In genomic region chr5:86113037-86113436, GRCm38 (mm10) we compare ENCODE assay signal across 24 mouse cellular contexts. TPM values are rescaled to one million over a fixed set of nuclear protein-coding genes. Genes with fewer than 3 reads are reported as not detected.
DNase-seq lines count a peak whose midpoint lies in the region; ATAC-seq and TF ChIP-seq lines count a peak whose summit lies in the region.
"Had no signal": no experiment of that assay in that cellular context is flagged by ENCODE, and none has a peak within 500 bp of the region (broad histone marks: within the 10 kb centered on the region; RNA-seq: fewer than 3 reads in every experiment).

No protein-coding gene starts in this region.

- TF ChIP-seq CTCF in heart, postnatal 0 days (IDR thresholded peaks at IDR 0.05; ENCODE audit: low read depth), result no peak

- no peaks in the 10 kb centered on the region for H3K9me3 ChIP-seq in heart, embryonic 13.5 days
- no peaks in the 10 kb centered on the region for H3K9me3 ChIP-seq in heart, postnatal 0 days (replicated peaks; ENCODE audit: control insufficient read depth, low read length)
- H3K9me3 ChIP-seq: embryonic facial prominence, embryonic 12.5 days; forebrain, embryonic 12.5 days; hindbrain, embryonic 10.5 days; intestine, embryonic 15.5 days had no signal

- H3K27ac ChIP-seq in heart, embryonic 13.5 days (replicated peaks), result 0 out of 2 replicates have a peak overlapping the region, but pooled peaks have one; percentile 56
- H3K27ac ChIP-seq in heart, postnatal 0 days (ENCODE audit: low read depth), result 0 out of 2 replicates have a peak overlapping the region, but pooled peaks have one; percentile 1
- H3K27ac ChIP-seq: embryonic facial prominence, embryonic 12.5 days; forebrain, embryonic 12.5 days; heart, adult 2 months; hindbrain, embryonic 10.5 days; hindbrain, embryonic 14.5 days; intestine, embryonic 15.5 days had no signal

- ATAC-seq in heart, embryonic 13.5 days (ENCODE audit: extremely low read depth, insufficient number of reproducible peaks, low FRiP score, low TSS enrichment), result no peak
- ATAC-seq in heart, postnatal 0 days (ENCODE audit: insufficient read depth, low read depth), result no peak
- ATAC-seq in megakaryocyte progenitor cell, adult 5-6 weeks (replicated peaks; ENCODE audit: poor library complexity), result peak; percentile 48
- ATAC-seq: CD4-positive, CD25-positive, alpha-beta regulatory T cell, adult 4 months; forebrain, embryonic 16.5 days; intestine, embryonic 15.5 days had no signal

- peaks cover 12% of the 10 kb centered on the region for H3K4me1 ChIP-seq in heart, embryonic 13.5 days
- H3K4me1 ChIP-seq in heart, postnatal 0 days (ENCODE audit: control insufficient read depth, insufficient read depth), result no peaks in the 10 kb centered on the region
- H3K4me1 ChIP-seq: embryonic facial prominence, embryonic 12.5 days; forebrain, embryonic 12.5 days; hindbrain, embryonic 10.5 days; intestine, embryonic 15.5 days had no signal

- H3K4me3 ChIP-seq in heart, embryonic 13.5 days, result no peak overlapping the region
- no peak overlapping the region for H3K4me3 ChIP-seq in heart, postnatal 0 days (ENCODE audit: low read depth, low read length)
- H3K4me3 ChIP-seq: embryonic facial prominence, embryonic 12.5 days; forebrain, embryonic 12.5 days; heart, adult 2 months; hindbrain, embryonic 10.5 days; intestine, embryonic 15.5 days had no signal

- no peak overlapping the region for H3K9ac ChIP-seq in heart, embryonic 13.5 days
- H3K9ac ChIP-seq in heart, postnatal 0 days (replicated peaks; ENCODE audit: low read depth, low read length), result no peak overlapping the region
- H3K9ac ChIP-seq: embryonic facial prominence, embryonic 12.5 days; forebrain, embryonic 12.5 days; hindbrain, embryonic 14.5 days; intestine, embryonic 15.5 days had no signal

- DNase-seq in heart, adult 18-20 months, result no peak
- DNase-seq in heart, postnatal 0 days (ENCODE audit: low spot score), result no peak
- DNase-seq in heart, adult 8-10 months (ENCODE audit: low spot score), result no peak
- peak; percentile 12 for DNase-seq in adrenal gland, postnatal 10 days
- no peak for DNase-seq in spleen, postnatal 14 days (ENCODE audit: low spot score in 2 of 2)
- DNase-seq in left cerebral cortex, adult 9 months (ENCODE audit: low spot score in 2 of 2), result no peak
- DNase-seq: B cell, adult 2 months; cerebellum, adult 11-12 months; cerebellum, adult 9-10 months; cerebellum, postnatal 25 days; gastrocnemius, postnatal 10 days; heart, adult 2 months; heart, postnatal 10 days; kidney, adult 18-20 months had no signal

- H3K27me3 ChIP-seq in heart, embryonic 13.5 days (replicated peaks), result no peaks in the 10 kb centered on the region
- H3K27me3 ChIP-seq in heart, postnatal 0 days (ENCODE audit: control insufficient read depth, insufficient read depth, low read length), result no peaks in the 10 kb centered on the region
- H3K27me3 ChIP-seq: embryonic facial prominence, embryonic 12.5 days; forebrain, embryonic 12.5 days; intestine, embryonic 15.5 days had no signal

- 41% methylated on average over 2 of the region's 2 CpGs for WGBS in heart, embryonic 13.5 days
- 41% methylated on average over 2 of the region's 2 CpGs for WGBS in heart, postnatal 0 days

- TF ChIP-seq EP300 in heart, postnatal 0 days (IDR thresholded peaks at IDR 0.05; ENCODE audit: low read depth), result no peak

- peaks cover 27% of the 10 kb centered on the region for H3K36me3 ChIP-seq in heart, embryonic 13.5 days
- H3K36me3 ChIP-seq in heart, postnatal 0 days (replicated peaks; ENCODE audit: control insufficient read depth, insufficient read depth, low read length), result no peaks in the 10 kb centered on the region
- H3K36me3 ChIP-seq: intestine, embryonic 15.5 days had no signal

- 0 out of 2 replicates have a peak overlapping the region, but pooled peaks have one; percentile 18 for H3K4me2 ChIP-seq in heart, embryonic 13.5 days
- H3K4me2 ChIP-seq in heart, postnatal 0 days (ENCODE audit: low read depth, low read length), result no peak overlapping the region
- H3K4me2 ChIP-seq: embryonic facial prominence, embryonic 12.5 days; forebrain, embryonic 12.5 days; hindbrain, embryonic 14.5 days; intestine, embryonic 15.5 days had no signal

RNA-seq across cellular contexts. Expression of gene Stap1, which starts 41.5 kb away (rescaled TPM):
- polyA plus RNA-seq in heart, embryonic 13.5 days (2015; fragmentation: Nextera tagmentation; extraction: Ambion mirVana), result 0.10 and 0.32 TPM in 2 replicates
- total RNA-seq in heart, adult 18-20 months (2021), result 1 to 10 TPM in 1 of 2 experiments, under 1 TPM in 1; 0.30 to 1.8 TPM
- 0.19 TPM in 1 of 2 replicates, not detected in the other for total RNA-seq in heart, postnatal 0 days (2014; rRNA removed; ENCODE audit: low replicate concordance)
- polyA plus RNA-seq in heart, postnatal 0 days (2015; fragmentation: Nextera tagmentation; extraction: Ambion mirVana), result 0.22 and 0.27 TPM in 2 replicates
- under 1 TPM in 3 of 4 experiments, not detected in 1; 0.19 to 0.26 (median 0.25) TPM for total RNA-seq in heart, adult 8-10 months (2022)
- total RNA-seq in adrenal gland, postnatal 10 days (2021), result 1 to 10 TPM; 1.2 to 1.5 TPM
- 67.8 and 69.1 TPM in 2 replicates for total RNA-seq in megakaryocyte progenitor cell, adult 5-6 weeks (2015)
- total RNA-seq in megakaryocyte progenitor cell, adult 5-6 weeks (2017), result 27.0 and 58.6 TPM in 2 replicates
- total RNA-seq: MEL had no signal

RNA-seq across cellular contexts. Expression of gene Cenpc1, which starts 47.7 kb away (rescaled TPM):
- polyA plus RNA-seq in heart, embryonic 13.5 days (2015; fragmentation: Nextera tagmentation; extraction: Ambion mirVana), result 22.5 and 24.3 TPM in 2 replicates
- total RNA-seq in heart, adult 18-20 months (2021), result 1 to 10 TPM; 4.8 to 5.8 TPM
- total RNA-seq in heart, postnatal 0 days (2014; rRNA removed; ENCODE audit: low replicate concordance), result 5.5 and 7.9 TPM in 2 replicates
- polyA plus RNA-seq in heart, postnatal 0 days (2015; fragmentation: Nextera tagmentation; extraction: Ambion mirVana), result 10.2 and 11.1 TPM in 2 replicates
- 1 to 10 TPM; 3.8 to 6.2 (median 5.1) TPM for total RNA-seq in heart, adult 8-10 months (2022)
- total RNA-seq in adrenal gland, postnatal 10 days (2021), result 10 to 100 TPM; 13.5 to 18.4 TPM
- total RNA-seq in megakaryocyte progenitor cell, adult 5-6 weeks (2015), result 47.2 and 55.1 TPM in 2 replicates
- total RNA-seq in megakaryocyte progenitor cell, adult 5-6 weeks (2017), result 39.5 and 50.5 TPM in 2 replicates

RNA-seq across cellular contexts. Expression of gene Uba6, which starts 59.6 kb away (rescaled TPM):
- polyA plus RNA-seq in heart, embryonic 13.5 days (2015; fragmentation: Nextera tagmentation; extraction: Ambion mirVana), result 7.3 and 7.5 TPM in 2 replicates
- total RNA-seq in heart, adult 18-20 months (2021), result 1 to 10 TPM; 8.5 to 9.3 TPM
- 7.5 and 7.6 TPM in 2 replicates for total RNA-seq in heart, postnatal 0 days (2014; rRNA removed; ENCODE audit: low replicate concordance)
- polyA plus RNA-seq in heart, postnatal 0 days (2015; fragmentation: Nextera tagmentation; extraction: Ambion mirVana), result 2.6 and 3.2 TPM in 2 replicates
- total RNA-seq in heart, adult 8-10 months (2022), result 1 to 10 TPM; 6.8 to 8.2 (median 7.7) TPM
- total RNA-seq in adrenal gland, postnatal 10 days (2021), result 10 to 100 TPM; 12.0 to 13.1 TPM
- 25.9 and 31.5 TPM in 2 replicates for total RNA-seq in megakaryocyte progenitor cell, adult 5-6 weeks (2015)
- total RNA-seq in megakaryocyte progenitor cell, adult 5-6 weeks (2017), result 16.2 and 21.2 TPM in 2 replicates

Comparison
In these comparisons a context has a peak if more than half of its experiments do, and no peak if none do; other contexts are left out.
1. RNA of gene Stap1, which starts 41.5 kb away (total RNA-seq): 27.0 to 69.1 TPM in megakaryocyte progenitor cell, adult 5-6 weeks; 0.30 to 1.8 TPM in heart, adult 18-20 months, 1.2 to 1.5 TPM in adrenal gland, postnatal 10 days, 0.19 to 0.26 TPM in heart, adult 8-10 months and 0.19 TPM in heart, postnatal 0 days; every median in the first group is over 4 times any median in the second.